Mouse (Mus musculus): ENCODE data around the gene Mylip. TPM values are rescaled to one million over a fixed set of nuclear protein-coding genes. Genes with fewer than 3 reads are reported as not detected.

Mylip gene
- total and polyA plus RNA-seq, 2 experiments from 2014 or later = 3.8 to 15.6 TPM

DNA sequence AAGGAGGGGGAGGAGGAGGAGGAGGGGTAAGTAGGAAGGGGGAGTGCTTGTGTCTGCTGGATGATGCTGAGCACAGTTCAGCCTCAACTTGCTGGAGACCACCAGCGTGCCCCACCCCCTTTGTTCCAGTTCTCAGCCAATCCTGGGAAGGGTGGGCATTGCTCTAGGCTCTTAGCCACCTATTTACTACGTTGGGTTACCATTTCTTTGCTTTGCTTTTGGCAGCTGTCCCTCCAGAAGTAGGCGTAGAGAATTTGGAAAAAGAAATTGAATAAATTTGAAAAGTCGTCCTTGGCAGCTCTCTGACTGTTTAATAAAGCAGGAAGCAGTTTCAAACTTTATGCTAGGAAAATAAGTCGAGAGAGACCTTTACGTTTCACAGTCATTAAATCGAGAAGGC, 11.2 kb downstream of the Mylip start:
- H3K4me1 ChIP-seq (ENCODE audit: insufficient read depth) = 0 out of 2 replicates have a peak, but pooled peaks cover 2% of the 10 kb centered on the region
- no peak for ATAC-seq
- no peak for DNase-seq
- no peaks in the 10 kb centered on the region for H3K9me3 ChIP-seq (ENCODE audit: low read length)
- no peak overlapping the region for H3K27ac ChIP-seq (ENCODE audit: low read depth, low read length)
- no peaks in the 10 kb centered on the region for H3K27me3 ChIP-seq (ENCODE audit: insufficient read depth, low read length)
- no peak for TF ChIP-seq CTCF (IDR thresholded peaks at IDR 0.05; ENCODE audit: low read depth)
- no peak overlapping the region for H3K9ac ChIP-seq
- no peak overlapping the region for H3K4me2 ChIP-seq (ENCODE audit: low read depth)
- H3K4me3 ChIP-seq (ENCODE audit: low read depth, low read length) = no peak overlapping the region
- 40% methylated on average over 7 of the region's 7 CpGs for WGBS
- H3K36me3 ChIP-seq (ENCODE audit: insufficient read depth) = no peaks in the 10 kb centered on the region

DNA sequence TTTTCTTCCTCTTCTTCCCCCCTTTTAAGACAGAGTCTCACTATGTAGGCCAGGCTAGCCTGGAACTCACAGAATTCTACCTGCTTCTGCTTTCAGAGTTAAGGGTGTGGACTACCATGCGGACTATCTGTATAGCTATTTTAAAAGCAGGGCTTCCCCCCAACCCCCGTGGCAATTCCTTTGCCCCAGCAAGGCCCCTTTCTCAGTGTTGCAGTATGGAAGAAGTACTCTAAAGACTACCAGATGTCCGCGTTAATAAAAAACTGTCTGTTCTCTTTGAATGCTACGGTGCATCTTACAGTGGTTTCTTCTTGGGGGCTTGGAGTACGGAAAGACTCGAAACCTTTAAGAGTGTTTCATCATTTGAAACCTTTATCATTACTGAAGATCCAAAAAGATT, 12.3 kb downstream of the Mylip start:
- Histone ChIP-seq H3K4me1 (ENCODE audit: insufficient read depth) (0 out of 2 replicates have a peak, but pooled peaks cover 2% of the 10 kb centered on the region), H3K36me3 (ENCODE audit: insufficient read depth) (peaks cover 5% of the 10 kb centered on the region; the same call in 1 of the 2 replicates), H3K4me2 (ENCODE audit: low read depth) (no peak overlapping the region), H3K9ac (no peak overlapping the region), H3K9me3 (ENCODE audit: low read length) (no peaks in the 10 kb centered on the region), H3K27me3 (ENCODE audit: insufficient read depth, low read length) (no peaks in the 10 kb centered on the region), H3K4me3 (ENCODE audit: low read depth, low read length) (no peak overlapping the region), H3K27ac (ENCODE audit: low read depth, low read length) (no peak overlapping the region)
- DNase-seq (no peak), ATAC-seq (no peak)
- no peak for TF ChIP-seq CTCF (IDR thresholded peaks at IDR 0.05; ENCODE audit: low read depth)
- 88% methylated on average over 7 of the region's 7 CpGs for WGBS

DNA sequence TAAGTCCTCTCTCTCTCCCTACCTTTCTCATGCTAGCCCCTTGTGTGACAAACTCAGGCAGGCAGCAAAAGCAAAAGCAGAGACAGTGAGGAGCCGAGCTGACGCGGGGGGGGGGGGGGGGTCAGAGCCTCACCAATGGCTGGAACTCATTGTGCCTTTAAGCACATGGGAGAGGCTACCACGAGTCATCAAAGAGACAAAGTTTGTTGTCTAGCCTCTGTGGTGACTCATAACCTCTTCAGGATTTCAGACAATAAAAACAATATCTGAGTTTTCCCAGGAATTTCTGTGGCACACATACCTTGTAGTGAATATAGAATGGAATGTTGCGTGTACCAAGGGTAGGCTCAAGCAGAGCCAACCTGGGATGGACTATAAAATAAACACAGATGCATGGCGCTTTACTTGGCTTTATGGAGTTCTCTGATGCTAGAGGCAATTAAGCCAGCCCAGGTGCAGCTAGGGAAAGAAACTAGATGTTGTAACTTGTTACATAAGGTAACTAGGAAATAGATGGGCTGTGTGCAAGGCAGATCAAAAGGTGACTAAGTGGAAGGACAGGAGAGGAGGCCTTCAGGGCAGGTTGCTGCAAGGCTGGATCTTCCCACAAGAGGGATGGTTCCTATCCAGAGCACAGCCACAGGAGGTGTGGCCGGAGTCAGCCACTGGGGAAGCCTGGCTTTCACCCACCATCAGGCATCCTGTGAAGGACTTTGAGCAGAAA, 12.9 kb downstream of the Mylip start:
- H3K27me3 ChIP-seq (ENCODE audit: insufficient read depth, low read length) = no peaks in the 10 kb centered on the region
- no peak for TF ChIP-seq CTCF (IDR thresholded peaks at IDR 0.05; ENCODE audit: low read depth)
- H3K4me1 ChIP-seq (ENCODE audit: insufficient read depth) = no peaks in the 10 kb centered on the region
- 83% methylated on average over 7 of the region's 7 CpGs for WGBS
- H3K9ac ChIP-seq = no peak overlapping the region
- H3K4me2 ChIP-seq (ENCODE audit: low read depth) = no peak overlapping the region
- DNase-seq = no peak
- no peaks in the 10 kb centered on the region for H3K9me3 ChIP-seq (ENCODE audit: low read length)
- no peak overlapping the region for H3K27ac ChIP-seq (ENCODE audit: low read depth, low read length)
- no peak for ATAC-seq
- H3K4me3 ChIP-seq (ENCODE audit: low read depth, low read length) = no peak overlapping the region
- H3K36me3 ChIP-seq (ENCODE audit: insufficient read depth) = peaks cover 12% of the 10 kb centered on the region; the same call in 1 of the 2 replicates

DNA sequence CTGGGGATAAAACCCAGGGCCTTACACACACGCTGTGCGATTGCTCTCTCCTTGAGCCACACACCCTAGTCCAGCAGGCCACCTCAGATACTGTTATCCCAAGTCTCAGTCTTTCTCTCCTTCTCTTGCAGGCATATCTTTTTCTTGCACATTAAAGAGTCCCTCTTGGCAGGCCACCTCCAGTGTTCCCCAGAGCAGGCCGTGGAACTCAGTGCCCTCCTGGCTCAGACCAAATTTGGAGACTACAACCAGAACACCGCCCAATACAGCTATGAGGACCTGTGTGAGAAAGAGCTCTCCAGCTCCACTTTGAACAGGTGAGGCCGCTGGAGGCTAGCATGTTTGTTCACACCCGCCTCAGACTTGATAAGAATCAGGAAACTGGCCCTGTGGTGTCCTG, 14.7 kb downstream of the Mylip start:
- H3K9ac ChIP-seq = no peak overlapping the region
- ATAC-seq = no peak
- TF ChIP-seq CTCF (IDR thresholded peaks at IDR 0.05; ENCODE audit: low read depth) = no peak
- no peak overlapping the region for H3K27ac ChIP-seq (ENCODE audit: low read depth, low read length)
- WGBS = 93% methylated on average over 6 of the region's 6 CpGs
- no peaks in the 10 kb centered on the region for H3K9me3 ChIP-seq (ENCODE audit: low read length)
- H3K4me1 ChIP-seq (ENCODE audit: insufficient read depth) = no peaks in the 10 kb centered on the region
- no peak overlapping the region for H3K4me2 ChIP-seq (ENCODE audit: low read depth)
- DNase-seq = no peak
- H3K36me3 ChIP-seq (ENCODE audit: insufficient read depth) = peaks cover 15% of the 10 kb centered on the region
- no peak overlapping the region for H3K4me3 ChIP-seq (ENCODE audit: low read depth, low read length)
- no peaks in the 10 kb centered on the region for H3K27me3 ChIP-seq (ENCODE audit: insufficient read depth, low read length)

DNA sequence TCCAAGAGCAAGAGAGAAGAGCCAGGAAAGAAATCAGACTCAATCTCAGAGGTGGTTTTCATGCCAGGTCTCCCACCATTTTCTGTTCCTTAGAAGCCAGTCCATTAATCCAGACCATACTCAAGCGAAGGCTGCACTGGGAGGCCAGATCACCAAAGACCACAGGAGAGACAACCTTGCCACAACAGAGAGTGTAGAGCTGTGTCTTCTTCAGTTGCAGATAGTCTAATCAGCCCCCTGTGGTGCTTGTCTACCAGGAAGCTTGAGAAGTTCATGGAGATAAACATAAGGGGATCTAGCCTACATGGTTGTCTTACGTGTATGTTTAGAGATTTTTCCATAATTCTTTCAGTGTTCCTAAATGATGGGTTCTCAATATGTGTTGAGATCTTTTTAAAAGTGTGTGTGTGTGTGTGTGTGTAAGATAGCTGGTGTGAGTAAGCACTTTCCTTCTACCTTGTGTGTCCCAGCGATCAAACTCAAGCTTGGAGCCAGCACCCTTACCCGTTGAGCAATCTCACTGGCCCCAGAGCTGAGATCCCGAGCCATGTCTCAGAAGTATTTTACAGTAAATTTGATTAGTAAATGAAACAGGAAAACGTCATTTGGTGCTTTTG, 15.8 kb downstream of the Mylip start:
- H3K4me3 ChIP-seq (ENCODE audit: low read depth, low read length) = no peak overlapping the region
- no peaks in the 10 kb centered on the region for H3K27me3 ChIP-seq (ENCODE audit: insufficient read depth, low read length)
- no peak for TF ChIP-seq CTCF (IDR thresholded peaks at IDR 0.05; ENCODE audit: low read depth)
- DNase-seq (no peak), ATAC-seq (no peak)
- H3K4me1 ChIP-seq (ENCODE audit: insufficient read depth) = no peaks in the 10 kb centered on the region
- H3K36me3 ChIP-seq (ENCODE audit: insufficient read depth) = peaks cover 17% of the 10 kb centered on the region
- 95% methylated on average over 6 of the region's 6 CpGs for WGBS
- H3K9me3 ChIP-seq (ENCODE audit: low read length) = no peaks in the 10 kb centered on the region
- H3K27ac ChIP-seq (ENCODE audit: low read depth, low read length) = no peak overlapping the region
- H3K9ac ChIP-seq = no peak overlapping the region
- H3K4me2 ChIP-seq (ENCODE audit: low read depth) = no peak overlapping the region

DNA sequence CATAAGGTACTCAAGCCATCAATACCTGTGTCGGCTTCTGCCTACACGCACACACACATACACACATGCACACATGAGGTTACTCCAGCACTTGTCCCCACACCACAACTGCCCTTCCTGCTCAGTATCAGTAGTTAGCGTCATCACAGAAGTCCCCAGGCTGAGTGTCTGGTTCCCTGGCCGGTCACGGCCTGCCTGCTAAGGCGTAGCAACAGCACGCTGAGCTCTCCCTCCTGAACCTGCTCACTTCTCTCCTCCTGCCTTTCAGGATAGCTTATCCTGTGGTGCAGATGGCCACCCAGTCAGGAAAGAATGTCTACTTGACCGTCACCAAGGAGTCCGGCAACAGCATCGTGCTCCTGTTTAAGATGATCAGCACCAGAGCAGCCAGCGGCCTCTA, 16.7 kb downstream of the Mylip start:
- Histone ChIP-seq H3K4me1 (ENCODE audit: insufficient read depth) (no peaks in the 10 kb centered on the region), H3K27ac (ENCODE audit: low read depth, low read length) (no peak overlapping the region), H3K9me3 (ENCODE audit: low read length) (no peaks in the 10 kb centered on the region), H3K4me2 (ENCODE audit: low read depth) (no peak overlapping the region), H3K36me3 (ENCODE audit: insufficient read depth) (peaks cover 21% of the 10 kb centered on the region), H3K4me3 (ENCODE audit: low read depth, low read length) (no peak overlapping the region), H3K9ac (no peak overlapping the region), H3K27me3 (ENCODE audit: insufficient read depth, low read length) (no peaks in the 10 kb centered on the region)
- DNase-seq (no peak), ATAC-seq (no peak)
- no peak for TF ChIP-seq CTCF (IDR thresholded peaks at IDR 0.05; ENCODE audit: low read depth)
- 94% methylated on average over 11 of the region's 11 CpGs for WGBS

DNA sequence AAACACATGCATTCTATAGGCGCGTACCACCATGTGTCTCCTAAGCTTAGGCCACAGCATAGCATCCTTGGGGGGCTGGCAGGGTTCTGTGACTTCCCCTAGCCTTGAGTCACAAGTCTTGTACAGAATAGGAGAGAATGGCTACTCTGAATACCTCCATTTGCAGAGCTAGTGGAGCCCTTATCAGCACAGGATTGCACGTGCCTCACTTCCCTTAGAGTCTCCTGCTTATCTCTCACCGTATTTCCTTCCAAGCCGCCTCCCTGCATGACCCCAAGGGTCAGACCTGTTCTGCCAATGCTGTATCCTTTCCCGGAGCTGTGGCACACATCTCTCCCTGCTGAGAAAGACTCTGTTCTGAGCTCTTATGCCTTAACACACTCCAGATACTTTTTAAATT, 17.2 kb downstream of the Mylip start:
- ATAC-seq (no peak), DNase-seq (no peak)
- Histone ChIP-seq H3K27ac (ENCODE audit: low read depth, low read length) (no peak overlapping the region), H3K9me3 (ENCODE audit: low read length) (no peaks in the 10 kb centered on the region), H3K4me1 (ENCODE audit: insufficient read depth) (no peaks in the 10 kb centered on the region), H3K27me3 (ENCODE audit: insufficient read depth, low read length) (no peaks in the 10 kb centered on the region), H3K4me2 (ENCODE audit: low read depth) (no peak overlapping the region), H3K9ac (no peak overlapping the region), H3K4me3 (ENCODE audit: low read depth, low read length) (no peak overlapping the region), H3K36me3 (ENCODE audit: insufficient read depth) (peaks cover 24% of the 10 kb centered on the region)
- no peak for TF ChIP-seq CTCF (IDR thresholded peaks at IDR 0.05; ENCODE audit: low read depth)
- 85% methylated on average over 6 of the region's 6 CpGs for WGBS

Measured in forebrain, postnatal 0 days (tissue).